29 mouse cellular contexts compared by ENCODE assay signal in genomic region chr8:106569006-106569405, GRCm38 (mm10). TPM values are rescaled to one million over a fixed set of nuclear protein-coding genes. Genes with fewer than 3 reads are reported as not detected.
DNase-seq lines count a peak whose midpoint lies in the region; ATAC-seq lines count a peak whose summit lies in the region.
"Had no signal": no experiment of that assay in that cellular context is flagged by ENCODE, and none has a peak within 500 bp of the region (broad histone marks: within the 10 kb centered on the region; RNA-seq: fewer than 3 reads in every experiment).

No protein-coding gene starts in this region.

- H3K9ac ChIP-seq in embryonic facial prominence, embryonic 11.5 days (replicated peaks; ENCODE audit: low read length): no peak overlapping the region
- H3K9ac ChIP-seq in embryonic facial prominence, embryonic 14.5 days (ENCODE audit: low read depth, low read length): no peak overlapping the region
- H3K9ac ChIP-seq in midbrain, embryonic 14.5 days (replicated peaks; ENCODE audit: low read length): no peak overlapping the region
- H3K9ac ChIP-seq: embryonic facial prominence, embryonic 15.5 days; heart, embryonic 13.5 days; liver, embryonic 15.5 days; lung, embryonic 15.5 days had no signal

- H3K27ac ChIP-seq in embryonic facial prominence, embryonic 11.5 days (replicated peaks; ENCODE audit: low read depth, low read length): no peak overlapping the region
- no peak overlapping the region for H3K27ac ChIP-seq in embryonic facial prominence, embryonic 10.5 days (replicated peaks)
- no peak overlapping the region for H3K27ac ChIP-seq in embryonic facial prominence, embryonic 14.5 days (replicated peaks; ENCODE audit: low read depth, low read length)
- H3K27ac ChIP-seq in midbrain, embryonic 14.5 days (replicated peaks; ENCODE audit: low read depth, low read length): no peak overlapping the region
- H3K27ac ChIP-seq in limb, embryonic 10.5 days: no peak overlapping the region
- H3K27ac ChIP-seq: embryonic facial prominence, embryonic 15.5 days; heart, embryonic 13.5 days; liver, embryonic 15.5 days; lung, embryonic 15.5 days had no signal

- no peaks in the 10 kb centered on the region for H3K9me3 ChIP-seq in embryonic facial prominence, embryonic 11.5 days (replicated peaks; ENCODE audit: control insufficient read depth, low read length)
- no peaks in the 10 kb centered on the region for H3K9me3 ChIP-seq in embryonic facial prominence, embryonic 10.5 days
- H3K9me3 ChIP-seq in embryonic facial prominence, embryonic 14.5 days (ENCODE audit: control insufficient read depth, low read length): no peaks in the 10 kb centered on the region
- H3K9me3 ChIP-seq in midbrain, embryonic 14.5 days (ENCODE audit: control insufficient read depth, low read length): no peaks in the 10 kb centered on the region
- no peaks in the 10 kb centered on the region for H3K9me3 ChIP-seq in limb, embryonic 10.5 days (replicated peaks)
- H3K9me3 ChIP-seq: embryonic facial prominence, embryonic 15.5 days; G1E; heart, embryonic 13.5 days; liver, embryonic 15.5 days; lung, embryonic 15.5 days had no signal

- H3K27me3 ChIP-seq in embryonic facial prominence, embryonic 11.5 days (ENCODE audit: control insufficient read depth, insufficient read depth, low read length): no peaks in the 10 kb centered on the region
- no peaks in the 10 kb centered on the region; the same call in 1 of the 2 replicates for H3K27me3 ChIP-seq in embryonic facial prominence, embryonic 10.5 days (replicated peaks; ENCODE audit: low read depth, poor library complexity, severe bottlenecking)
- H3K27me3 ChIP-seq in embryonic facial prominence, embryonic 14.5 days (replicated peaks; ENCODE audit: control insufficient read depth, insufficient read depth, low read length): no peaks in the 10 kb centered on the region
- H3K27me3 ChIP-seq in midbrain, embryonic 14.5 days (ENCODE audit: control insufficient read depth, insufficient read depth, low read length): no peaks in the 10 kb centered on the region
- H3K27me3 ChIP-seq in limb, embryonic 10.5 days (ENCODE audit: low read depth, poor library complexity, severe bottlenecking): no peaks in the 10 kb centered on the region
- H3K27me3 ChIP-seq: embryonic facial prominence, embryonic 15.5 days; liver, embryonic 15.5 days; lung, embryonic 15.5 days had no signal

- no peak overlapping the region for H3K4me3 ChIP-seq in embryonic facial prominence, embryonic 11.5 days (ENCODE audit: low read depth, low read length)
- H3K4me3 ChIP-seq in embryonic facial prominence, embryonic 10.5 days: no peak overlapping the region
- no peak overlapping the region for H3K4me3 ChIP-seq in embryonic facial prominence, embryonic 14.5 days (ENCODE audit: low read depth, low read length)
- no peak overlapping the region for H3K4me3 ChIP-seq in midbrain, embryonic 14.5 days (replicated peaks; ENCODE audit: low read depth, low read length)
- no peak overlapping the region for H3K4me3 ChIP-seq in limb, embryonic 10.5 days
- H3K4me3 ChIP-seq: embryonic facial prominence, embryonic 15.5 days; heart, embryonic 13.5 days; liver, embryonic 15.5 days; lung, embryonic 15.5 days; myocyte had no signal

- WGBS in embryonic facial prominence, embryonic 11.5 days: 63% methylated on average over 6 of the region's 7 CpGs
- 61% methylated on average over 7 of the region's 7 CpGs for WGBS in embryonic facial prominence, embryonic 10.5 days
- WGBS in embryonic facial prominence, embryonic 14.5 days: 71% methylated on average over 6 of the region's 7 CpGs
- 10% methylated on average over 6 of the region's 7 CpGs for WGBS in midbrain, embryonic 14.5 days
- WGBS in limb, embryonic 10.5 days: 89% methylated on average over 6 of the region's 7 CpGs

- no peaks in the 10 kb centered on the region for H3K4me1 ChIP-seq in embryonic facial prominence, embryonic 11.5 days (ENCODE audit: control insufficient read depth, insufficient read depth, low read length)
- peaks cover 6% of the 10 kb centered on the region; the same call in 1 of the 2 replicates for H3K4me1 ChIP-seq in embryonic facial prominence, embryonic 10.5 days
- H3K4me1 ChIP-seq in embryonic facial prominence, embryonic 14.5 days (ENCODE audit: control insufficient read depth, insufficient read depth, low read length): no peaks in the 10 kb centered on the region
- H3K4me1 ChIP-seq in midbrain, embryonic 14.5 days (ENCODE audit: control insufficient read depth, insufficient read depth, low read length): no peaks in the 10 kb centered on the region
- no peaks in the 10 kb centered on the region for H3K4me1 ChIP-seq in limb, embryonic 10.5 days
- H3K4me1 ChIP-seq: embryonic facial prominence, embryonic 15.5 days; heart, embryonic 13.5 days had no signal

- peak; percentile 48; the same call in 1 of the 2 replicates for ATAC-seq in embryonic facial prominence, embryonic 11.5 days (replicated peaks; ENCODE audit: insufficient number of reproducible peaks, low FRiP score, low TSS enrichment, low read depth)
- peak; percentile 55; the same call in 1 of the 2 replicates for ATAC-seq in embryonic facial prominence, embryonic 14.5 days (ENCODE audit: low read depth)
- no peak; the same call in 1 of the 2 replicates for ATAC-seq in midbrain, embryonic 14.5 days (ENCODE audit: low FRiP score, low TSS enrichment)
- ATAC-seq: forebrain, embryonic 16.5 days; intestine, postnatal 0 days had no signal

- no peak overlapping the region for H3K4me2 ChIP-seq in embryonic facial prominence, embryonic 11.5 days (ENCODE audit: low read depth, low read length)
- no peak overlapping the region for H3K4me2 ChIP-seq in embryonic facial prominence, embryonic 14.5 days (ENCODE audit: low read depth, low read length)
- H3K4me2 ChIP-seq in midbrain, embryonic 14.5 days (ENCODE audit: low read length): no peak overlapping the region
- H3K4me2 ChIP-seq: embryonic facial prominence, embryonic 15.5 days; heart, embryonic 13.5 days; liver, embryonic 15.5 days; lung, embryonic 15.5 days had no signal

- H3K36me3 ChIP-seq in embryonic facial prominence, embryonic 11.5 days (replicated peaks; ENCODE audit: control insufficient read depth, insufficient read depth, low read depth, low read length): no peaks in the 10 kb centered on the region
- no peaks in the 10 kb centered on the region for H3K36me3 ChIP-seq in embryonic facial prominence, embryonic 10.5 days (replicated peaks)
- no peaks in the 10 kb centered on the region for H3K36me3 ChIP-seq in embryonic facial prominence, embryonic 14.5 days (ENCODE audit: control insufficient read depth, insufficient read depth, low read length)
- no peaks in the 10 kb centered on the region for H3K36me3 ChIP-seq in midbrain, embryonic 14.5 days (ENCODE audit: control insufficient read depth, insufficient read depth, low read length)
- no peaks in the 10 kb centered on the region for H3K36me3 ChIP-seq in limb, embryonic 10.5 days
- H3K36me3 ChIP-seq: embryonic facial prominence, embryonic 15.5 days; G1E; heart, embryonic 13.5 days; liver, embryonic 15.5 days; lung, embryonic 15.5 days had no signal

- DNase-seq in embryonic facial prominence, embryonic 11.5 days (ENCODE audit: low spot score): no peak
- DNase-seq in embryonic facial prominence, embryonic 10.5 days (ENCODE audit: low spot score): no peak
- peak; percentile 22 for DNase-seq in Muller cell, postnatal 12 days (ENCODE audit: inconsistent ontology term)
- DNase-seq in embryonic facial prominence, embryonic 14.5 days (ENCODE audit: low spot score): peak; percentile 64
- peak; percentile 69 for DNase-seq in midbrain, embryonic 14.5 days
- DNase-seq in limb, embryonic 10.5 days (ENCODE audit: low spot score): no peak
- no peak for DNase-seq in gastrocnemius, postnatal 10 days
- no peak for DNase-seq in right cerebral cortex, postnatal 10 days (ENCODE audit: low spot score in 2 of 2)
- DNase-seq: adrenal gland, adult 2 months; B cell, adult 2 months; cerebellum, adult 11-12 months; gastrocnemius, postnatal 25 days; heart, adult 18-20 months; heart, postnatal 14 days; kidney, postnatal 25 days; liver; lung, postnatal 36 days; right cerebral cortex, postnatal 14 days; spleen, adult 18-20 months had no signal

RNA-seq across cellular contexts. Expression of gene Gm10073, which starts 4.3 kb away (rescaled TPM):
- polyA plus RNA-seq in embryonic facial prominence, embryonic 11.5 days (2014; fragmentation: Nextera tagmentation; extraction: Ambion mirVana): 4.7 and 8.0 TPM in 2 replicates
- polyA plus RNA-seq in embryonic facial prominence, embryonic 10.5 days (2016; fragmentation: Nextera tagmentation; extraction: Ambion mirVana): 6.0 and 8.1 TPM in 2 replicates
- 11.4 and 13.7 TPM in 2 replicates for polyA plus RNA-seq in embryonic facial prominence, embryonic 14.5 days (2014; fragmentation: Nextera tagmentation; extraction: Ambion mirVana)
- 6.4 and 8.2 TPM in 2 replicates for polyA plus RNA-seq in midbrain, embryonic 14.5 days (2014; fragmentation: Nextera tagmentation; extraction: Ambion mirVana)
- 7.9 and 8.0 TPM in 2 replicates for polyA plus RNA-seq in limb, embryonic 10.5 days (2016; fragmentation: Nextera tagmentation; extraction: Ambion mirVana)
- total RNA-seq in gastrocnemius, postnatal 10 days (2021): 100 to 1,000 TPM; 111 to 136 TPM

RNA-seq across cellular contexts. Expression of gene Cdh1, which starts 34.1 kb away (rescaled TPM):
- 19.8 and 20.9 TPM in 2 replicates for polyA plus RNA-seq in embryonic facial prominence, embryonic 11.5 days (2014; fragmentation: Nextera tagmentation; extraction: Ambion mirVana)
- polyA plus RNA-seq in embryonic facial prominence, embryonic 10.5 days (2016; fragmentation: Nextera tagmentation; extraction: Ambion mirVana): 22.1 and 24.4 TPM in 2 replicates
- 37.3 and 47.5 TPM in 2 replicates for polyA plus RNA-seq in embryonic facial prominence, embryonic 14.5 days (2014; fragmentation: Nextera tagmentation; extraction: Ambion mirVana)
- 0.26 and 1.9 TPM in 2 replicates for polyA plus RNA-seq in midbrain, embryonic 14.5 days (2014; fragmentation: Nextera tagmentation; extraction: Ambion mirVana)
- 15.4 and 16.4 TPM in 2 replicates for polyA plus RNA-seq in limb, embryonic 10.5 days (2016; fragmentation: Nextera tagmentation; extraction: Ambion mirVana)
- total RNA-seq in gastrocnemius, postnatal 10 days (2021): 1 to 10 TPM in 1 of 2 experiments, under 1 TPM in 1; 0.95 to 1.4 TPM
- total RNA-seq: megakaryocyte-erythroid progenitor cell, adult 5-6 weeks had no signal
- polyA plus RNA-seq: G1E had no signal

RNA-seq across cellular contexts. Expression of gene Cdh3, which starts 58.3 kb away (rescaled TPM):
- 10.8 and 11.0 TPM in 2 replicates for polyA plus RNA-seq in embryonic facial prominence, embryonic 11.5 days (2014; fragmentation: Nextera tagmentation; extraction: Ambion mirVana)
- polyA plus RNA-seq in embryonic facial prominence, embryonic 10.5 days (2016; fragmentation: Nextera tagmentation; extraction: Ambion mirVana): 23.3 and 23.4 TPM in 2 replicates
- 9.8 and 15.5 TPM in 2 replicates for polyA plus RNA-seq in embryonic facial prominence, embryonic 14.5 days (2014; fragmentation: Nextera tagmentation; extraction: Ambion mirVana)
- 0.22 and 0.23 TPM in 2 replicates for polyA plus RNA-seq in midbrain, embryonic 14.5 days (2014; fragmentation: Nextera tagmentation; extraction: Ambion mirVana)
- 29.7 and 34.5 TPM in 2 replicates for polyA plus RNA-seq in limb, embryonic 10.5 days (2016; fragmentation: Nextera tagmentation; extraction: Ambion mirVana)
- under 1 TPM; 0.50 to 0.70 TPM for total RNA-seq in gastrocnemius, postnatal 10 days (2021)
- total RNA-seq: CH12.LX; megakaryocyte-erythroid progenitor cell, adult 5-6 weeks had no signal
- polyA plus RNA-seq: G1E had no signal

Comparison
In these comparisons a context has a peak if more than half of its experiments do, and no peak if none do; other contexts are left out.
1. DNase-seq: peak in Muller cell, postnatal 12 days (single experiment), embryonic facial prominence, embryonic 14.5 days (single experiment) and midbrain, embryonic 14.5 days (single experiment); none in embryonic facial prominence, embryonic 11.5 days (single experiment), embryonic facial prominence, embryonic 10.5 days (single experiment), limb, embryonic 10.5 days (single experiment), gastrocnemius, postnatal 10 days (single experiment) and right cerebral cortex, postnatal 10 days (0 of 2).